ENCODE assay signal across 29 mouse cellular contexts in the genomic region with DNA sequence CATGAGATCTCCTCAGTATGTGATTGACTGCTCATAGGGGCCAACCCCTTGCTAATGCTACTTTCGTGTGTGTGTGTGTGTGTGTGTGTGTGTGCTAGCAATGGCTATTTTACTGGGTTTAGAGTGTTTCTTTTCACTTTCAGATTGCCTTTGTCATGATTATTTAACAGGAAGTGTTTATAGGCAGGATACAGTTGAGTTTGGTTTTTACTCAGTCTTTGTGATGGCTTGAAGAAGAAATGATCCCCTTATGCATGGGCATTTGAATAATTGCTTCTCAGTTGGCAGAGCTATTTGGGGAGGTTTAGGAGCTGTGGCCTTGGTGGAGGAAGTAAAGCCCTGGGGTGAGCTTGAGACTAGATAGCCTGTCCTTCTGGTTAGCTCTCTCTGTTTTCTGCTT.
A peak's percentile ranks its signal among the peaks of the same experiment; 100 is the strongest.
DNase-seq lines count a peak whose midpoint lies in the region; ATAC-seq and TF ChIP-seq lines count a peak whose summit lies in the region.
"Had no signal": no experiment of that assay in that cellular context is flagged by ENCODE, and none has a peak within 500 bp of the region (broad histone marks: within the 10 kb centered on the region; RNA-seq: fewer than 3 reads in every experiment).

No protein-coding gene starts in this region.

- H3K4me2 ChIP-seq in liver, embryonic 11.5 days: no peak overlapping the region
- H3K4me2 ChIP-seq: embryonic facial prominence, embryonic 13.5 days; forebrain, embryonic 12.5 days; forebrain, embryonic 15.5 days; heart, embryonic 13.5 days; hindbrain, embryonic 12.5 days; hindbrain, embryonic 15.5 days had no signal

- 82% methylated on average over 1 of the region's 1 CpGs for WGBS in liver, adult 2 months
- WGBS in liver, embryonic 11.5 days: 80% methylated on average over 1 of the region's 1 CpGs

- peak; percentile 10 for DNase-seq in liver, adult 2 months (ENCODE audit: extremely low read depth, low read depth, low spot score)
- no peak for DNase-seq in liver, embryonic 11.5 days (ENCODE audit: low spot score)
- DNase-seq in ZHBTc4 (ENCODE audit: low read depth, low spot score): peak; percentile 55
- DNase-seq in gastrocnemius, postnatal 10 days: no peak
- no peak for DNase-seq in cerebellum, adult 11-12 months
- no peak for DNase-seq in adrenal gland, postnatal 14 days
- DNase-seq: adrenal gland, postnatal 10 days; cerebellum, adult 11 months; cerebellum, adult 8-10 months; cerebellum, postnatal 10 days; cerebellum, postnatal 36 days; embryo, embryonic 11 days; gastrocnemius, postnatal 36 days; heart, adult 2 months; heart, postnatal 14 days had no signal

- H3K27ac ChIP-seq in liver, adult 2 months (replicated peaks; ENCODE audit: insufficient read depth, low read depth, low read length): no peak overlapping the region
- no peak overlapping the region for H3K27ac ChIP-seq in liver, embryonic 11.5 days (ENCODE audit: low read depth, low read length)
- H3K27ac ChIP-seq: embryonic facial prominence, embryonic 10.5 days; embryonic facial prominence, embryonic 13.5 days; forebrain, embryonic 12.5 days; forebrain, embryonic 15.5 days; heart, adult 2 months; heart, embryonic 10.5 days; heart, embryonic 13.5 days; hindbrain, embryonic 12.5 days; hindbrain, embryonic 15.5 days had no signal

- no peaks in the 10 kb centered on the region for H3K36me3 ChIP-seq in liver, adult 2 months (ENCODE audit: control insufficient read depth, insufficient read depth, low read length)
- no peaks in the 10 kb centered on the region for H3K36me3 ChIP-seq in liver, embryonic 11.5 days (ENCODE audit: control insufficient read depth, insufficient read depth, low read length)
- H3K36me3 ChIP-seq: embryonic facial prominence, embryonic 10.5 days; embryonic facial prominence, embryonic 13.5 days; forebrain, embryonic 12.5 days; forebrain, embryonic 15.5 days; G1E; heart, embryonic 10.5 days; heart, embryonic 13.5 days; hindbrain, embryonic 12.5 days; hindbrain, embryonic 15.5 days had no signal

- H3K4me3 ChIP-seq in liver, adult 2 months (ENCODE audit: insufficient read depth, low read depth, low read length): no peak overlapping the region
- H3K4me3 ChIP-seq in liver, embryonic 11.5 days (ENCODE audit: low read depth, low read length): no peak overlapping the region
- H3K4me3 ChIP-seq: embryonic facial prominence, embryonic 10.5 days; embryonic facial prominence, embryonic 13.5 days; erythroblast, embryonic 14.5 days; forebrain, embryonic 12.5 days; forebrain, embryonic 15.5 days; heart, adult 2 months; heart, embryonic 10.5 days; heart, embryonic 13.5 days; hindbrain, embryonic 12.5 days; hindbrain, embryonic 15.5 days had no signal

- no peak for TF ChIP-seq CTCF in liver, adult 2 months (IDR thresholded peaks at IDR 0.05; ENCODE audit: low read depth, low read length)

- no peaks in the 10 kb centered on the region for H3K27me3 ChIP-seq in liver, adult 2 months (ENCODE audit: control insufficient read depth, insufficient read depth, low read length)
- H3K27me3 ChIP-seq in liver, embryonic 11.5 days (replicated peaks; ENCODE audit: control insufficient read depth, insufficient read depth, low read length): no peaks in the 10 kb centered on the region
- H3K27me3 ChIP-seq: embryonic facial prominence, embryonic 13.5 days; forebrain, embryonic 12.5 days; forebrain, embryonic 15.5 days; heart, embryonic 13.5 days; hindbrain, embryonic 12.5 days; hindbrain, embryonic 15.5 days; Patski had no signal

- TF ChIP-seq POLR2A in liver, adult 2 months (IDR thresholded peaks at IDR 0.05; ENCODE audit: extremely low read depth, insufficient read depth, low read length): no peak

- ATAC-seq in liver, embryonic 11.5 days (replicated peaks; ENCODE audit: low FRiP score): no peak
- ATAC-seq in CD4-positive, CD25-positive, alpha-beta regulatory T cell, adult 4 months: peak; percentile 57
- ATAC-seq in inflammation-experienced regulatory T-cells, adult 6 months: peak; percentile 68
- ATAC-seq: forebrain, embryonic 15.5 days; intestine, embryonic 16.5 days; Patski had no signal

- no peaks in the 10 kb centered on the region for H3K4me1 ChIP-seq in liver, adult 2 months (ENCODE audit: control insufficient read depth, insufficient read depth, low read length)
- no peaks in the 10 kb centered on the region for H3K4me1 ChIP-seq in liver, embryonic 11.5 days (replicated peaks; ENCODE audit: control insufficient read depth, insufficient read depth, low read length)
- H3K4me1 ChIP-seq: embryonic facial prominence, embryonic 10.5 days; embryonic facial prominence, embryonic 13.5 days; forebrain, embryonic 12.5 days; heart, embryonic 10.5 days; heart, embryonic 13.5 days; hindbrain, embryonic 12.5 days; hindbrain, embryonic 15.5 days had no signal

- no peaks in the 10 kb centered on the region for H3K79me2 ChIP-seq in liver, adult 2 months (ENCODE audit: control insufficient read depth, insufficient read depth, low read length)

- no peaks in the 10 kb centered on the region for H3K9me3 ChIP-seq in liver, embryonic 11.5 days (ENCODE audit: control insufficient read depth, low read length)
- H3K9me3 ChIP-seq: embryonic facial prominence, embryonic 10.5 days; embryonic facial prominence, embryonic 13.5 days; forebrain, embryonic 12.5 days; forebrain, embryonic 15.5 days; G1E; heart, embryonic 10.5 days; heart, embryonic 13.5 days; hindbrain, embryonic 12.5 days; hindbrain, embryonic 15.5 days had no signal

- no peak overlapping the region for H3K9ac ChIP-seq in liver, adult 2 months (ENCODE audit: low read depth, low read length)
- H3K9ac ChIP-seq in liver, embryonic 11.5 days (ENCODE audit: low read depth, low read length): no peak overlapping the region
- H3K9ac ChIP-seq: embryonic facial prominence, embryonic 13.5 days; forebrain, embryonic 12.5 days; forebrain, embryonic 15.5 days; heart, embryonic 13.5 days; hindbrain, embryonic 12.5 days; hindbrain, embryonic 15.5 days had no signal

Comparison
In these comparisons a context has a peak if more than half of its experiments do, and no peak if none do; other contexts are left out.
1. DNase-seq: peak in liver, adult 2 months (single experiment) and ZHBTc4 (single experiment); none in liver, embryonic 11.5 days (single experiment), gastrocnemius, postnatal 10 days (single experiment), cerebellum, adult 11-12 months (single experiment) and adrenal gland, postnatal 14 days (single experiment).